Mouse (Mus musculus) adrenal gland, postnatal 36 days (tissue): Measurements from ENCODE around the gene Sdad1. TPM values are rescaled to one million over a fixed set of nuclear protein-coding genes. Genes with fewer than 3 reads are reported as not detected.

ENCODE experiments used
- DNase-seq, 2 experiments: peaks; one replicate each; pipeline ENCODE4 v3.0.0; 2021; ENCODE audit warnings: mixed read lengths in 1 of 2
- total RNA-seq, 2 experiments: library from RNA; stranded (reverse); gene quantifications; 2 replicates each; pipeline ENCODE4 v1.2.3; 2021

The Sdad1 gene
- total RNA-seq, 2 experiments from 2014 or later, result 30.6 to 33.8 TPM

- DNase-seq, result peak; percentile 85 to 90
Observed at GRCm38 (mm10) chr5:92312046-92312715, 1.9 kb upstream of the Sdad1 start.

GRCm38 (mm10) chr5:92304291-92304690, 6.0 kb downstream of the Sdad1 start:
- DNase-seq, result peak in 1 of 2 experiments; percentile 19

DNA sequence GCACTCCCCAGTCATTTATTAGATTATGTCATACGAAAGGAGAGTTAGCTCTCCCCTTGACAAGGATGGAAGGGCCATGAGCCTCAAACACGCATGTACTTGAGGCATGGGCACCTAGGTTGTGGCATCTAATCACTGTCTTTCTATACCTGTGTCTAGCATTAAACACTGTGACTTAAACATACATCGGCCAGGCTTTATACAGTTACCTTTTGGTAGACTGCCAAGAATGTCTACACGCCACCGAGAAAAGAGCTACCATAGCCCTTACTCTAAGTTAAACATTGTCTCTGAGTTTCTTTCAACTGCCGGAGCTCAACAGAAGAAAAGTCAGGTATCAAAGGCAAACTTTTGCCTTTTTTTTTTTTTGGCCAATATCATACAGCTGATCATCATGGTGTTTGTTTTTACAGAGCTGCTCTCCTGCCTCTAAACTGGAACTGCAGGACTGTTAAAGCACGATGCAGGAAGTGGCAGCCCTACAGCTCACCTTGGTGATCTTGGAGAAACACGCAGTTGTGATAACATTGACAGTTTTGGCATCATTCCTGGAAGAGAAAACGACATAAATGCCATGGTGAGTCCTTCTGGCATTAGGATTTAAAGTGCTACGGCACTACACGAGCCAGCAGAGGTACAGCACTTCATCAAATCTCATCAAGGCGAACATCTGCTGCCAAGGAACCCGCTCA, 8.0 kb downstream of the Sdad1 start:
- no peak for DNase-seq

- DNase-seq, result peak; percentile 16 to 34
Observed at GRCm38 (mm10) chr5:92294525-92294924, 15.8 kb downstream of the Sdad1 start.

GRCm38 (mm10) chr5:92291652-92292414, 18.4 kb downstream of the Sdad1 start:
- DNase-seq, result no peak

GRCm38 (mm10) chr5:92287840-92288239, 22.4 kb downstream of the Sdad1 start:
- no peak for DNase-seq

- no peak for DNase-seq
Observed at GRCm38 (mm10) chr5:92283107-92283506, 27.2 kb downstream of the Sdad1 start.

DNA sequence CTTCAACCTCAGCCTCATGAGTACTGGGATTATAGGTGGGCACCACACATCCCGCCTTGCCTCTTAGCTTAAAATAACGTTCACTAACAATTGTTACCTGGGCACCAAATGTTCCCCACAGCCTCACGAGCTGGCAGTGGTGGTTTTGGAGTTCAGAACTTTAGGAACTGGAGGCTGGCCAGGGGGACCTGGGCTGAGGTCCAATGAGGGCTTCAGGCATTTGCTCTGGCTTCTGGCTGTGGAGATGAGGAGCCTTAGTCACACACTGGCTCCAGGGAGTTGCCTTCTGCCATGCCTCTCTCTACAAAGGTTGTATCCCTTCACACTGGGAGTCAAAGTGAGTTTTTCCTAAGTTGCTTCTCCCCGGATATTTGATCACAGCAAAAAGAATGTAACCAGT, 27.7 kb downstream of the Sdad1 start:
- DNase-seq, result peak in 1 of 2 experiments; percentile 42

GRCm38 (mm10) chr5:92278942-92279537, 31.2 kb downstream of the Sdad1 start:
- DNase-seq, result no peak

DNA sequence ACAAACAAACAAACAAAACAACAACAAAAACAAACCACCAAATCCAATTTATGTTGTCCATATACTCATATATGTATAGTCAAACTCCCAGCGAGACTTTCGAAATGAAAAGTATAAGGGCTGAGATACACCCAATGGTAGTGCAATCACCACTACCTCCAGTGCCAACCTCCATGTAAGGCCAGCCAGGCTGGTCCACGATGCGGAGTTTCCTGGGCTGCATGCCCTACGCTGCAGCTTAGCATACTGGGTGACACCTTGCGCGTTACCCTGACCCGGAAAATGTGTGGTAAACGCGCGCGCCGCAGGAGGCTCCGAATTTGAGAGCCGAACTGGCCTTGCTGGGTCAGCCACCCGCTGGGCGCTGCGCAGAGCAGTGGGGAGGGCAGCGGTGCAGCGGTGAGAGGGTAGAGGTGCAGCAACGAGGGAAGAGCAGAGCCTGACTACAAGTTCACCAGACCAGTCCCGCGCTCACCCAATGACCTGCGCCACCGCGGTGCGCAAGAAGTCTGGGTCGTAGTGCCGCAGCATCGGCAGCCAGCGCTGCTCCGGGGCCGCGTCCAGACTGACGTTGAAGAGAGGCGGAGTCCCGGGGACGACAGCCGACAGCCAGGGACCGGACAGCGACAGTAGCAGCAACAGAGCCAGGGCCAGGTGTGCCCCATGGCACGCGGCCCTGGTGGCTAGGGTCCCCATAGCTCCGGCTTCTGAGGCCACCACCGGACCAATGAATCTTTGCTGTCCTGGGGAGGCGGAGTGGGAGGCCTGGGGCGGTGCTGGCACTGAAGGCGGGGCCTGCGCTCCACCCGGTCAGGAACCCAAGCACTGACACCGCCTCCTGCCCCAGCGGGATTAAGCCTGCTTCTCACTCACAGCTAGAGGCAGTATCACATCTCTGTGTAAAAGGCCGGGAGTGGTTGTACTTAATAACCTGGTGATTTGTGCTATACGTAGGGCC, 32.6 kb downstream of the Sdad1 start, which contains the start of gene Naaa:
Gene Naaa (minus strand): TSS at position 734 of the 958 bp plus-strand sequence.
- peak; percentile 93 for DNase-seq

GRCm38 (mm10) chr5:92270496-92270895, 39.8 kb downstream of the Sdad1 start:
- no peak for DNase-seq

GRCm38 (mm10) chr5:92263761-92264359, 46.4 kb downstream of the Sdad1 start:
- peak; percentile 60 to 70 for DNase-seq

DNA sequence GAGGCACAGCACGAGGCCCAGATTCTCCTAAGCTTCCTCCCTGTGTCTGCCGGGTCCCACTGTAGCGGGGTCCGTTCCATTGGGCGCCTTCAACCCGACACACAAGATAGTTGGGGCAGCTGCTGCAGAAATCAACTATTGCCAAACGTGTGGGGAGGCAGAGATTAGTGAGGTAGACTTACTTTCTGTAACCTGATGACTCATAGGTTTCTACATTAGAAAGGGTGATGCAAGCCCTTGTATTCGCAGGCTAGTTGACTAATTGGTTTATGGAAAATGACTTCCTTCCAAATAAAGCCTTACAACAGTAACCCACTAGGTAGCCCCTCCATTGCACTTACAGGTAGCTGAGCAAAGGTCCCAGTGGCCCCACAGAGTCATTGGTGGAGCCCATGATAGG, 47.6 kb downstream of the Sdad1 start:
- no peak for DNase-seq

DNA sequence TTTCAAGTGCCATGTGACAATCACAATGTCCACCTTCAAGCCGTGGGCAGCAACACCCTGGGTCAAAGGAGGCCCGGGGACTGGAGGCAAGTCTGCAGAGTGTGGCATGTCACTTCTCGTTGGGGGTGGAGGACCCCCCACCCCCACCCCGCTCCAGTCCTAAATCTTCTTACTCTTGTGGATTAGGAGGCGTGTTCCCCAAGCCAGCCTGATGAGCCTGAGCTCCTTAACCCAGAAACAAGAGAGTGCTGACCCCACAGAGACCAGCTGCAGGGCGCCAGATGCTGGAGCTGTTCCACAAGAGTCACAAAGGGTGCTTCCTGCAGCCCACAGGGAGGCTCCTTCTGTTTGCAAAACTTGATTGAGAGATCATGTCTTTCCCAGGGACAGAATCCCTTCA, 54.1 kb downstream of the Sdad1 start, which contains the start of gene Ppef2:
Gene Ppef2 (minus strand): TSS at position 61 of the 400 bp plus-strand sequence.
- no peak for DNase-seq

DNA sequence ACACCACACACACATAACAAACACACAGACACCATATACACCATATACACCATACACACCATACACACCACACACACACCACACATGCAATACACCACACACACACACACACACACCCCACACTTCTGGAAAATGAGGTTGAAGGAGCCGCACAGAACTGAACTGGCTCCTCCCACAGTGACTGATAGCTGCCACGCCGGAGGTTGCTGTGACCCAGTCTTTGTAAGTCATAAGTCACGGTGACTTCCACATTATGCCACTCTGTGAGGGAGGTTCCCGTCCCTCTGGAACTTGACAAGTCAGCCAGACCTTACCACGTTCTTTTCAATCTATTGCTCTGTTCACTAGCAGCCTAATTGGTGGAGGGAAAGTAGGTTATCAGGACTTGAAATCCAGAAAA, 55.8 kb downstream of the Sdad1 start:
- DNase-seq, result no peak

DNA sequence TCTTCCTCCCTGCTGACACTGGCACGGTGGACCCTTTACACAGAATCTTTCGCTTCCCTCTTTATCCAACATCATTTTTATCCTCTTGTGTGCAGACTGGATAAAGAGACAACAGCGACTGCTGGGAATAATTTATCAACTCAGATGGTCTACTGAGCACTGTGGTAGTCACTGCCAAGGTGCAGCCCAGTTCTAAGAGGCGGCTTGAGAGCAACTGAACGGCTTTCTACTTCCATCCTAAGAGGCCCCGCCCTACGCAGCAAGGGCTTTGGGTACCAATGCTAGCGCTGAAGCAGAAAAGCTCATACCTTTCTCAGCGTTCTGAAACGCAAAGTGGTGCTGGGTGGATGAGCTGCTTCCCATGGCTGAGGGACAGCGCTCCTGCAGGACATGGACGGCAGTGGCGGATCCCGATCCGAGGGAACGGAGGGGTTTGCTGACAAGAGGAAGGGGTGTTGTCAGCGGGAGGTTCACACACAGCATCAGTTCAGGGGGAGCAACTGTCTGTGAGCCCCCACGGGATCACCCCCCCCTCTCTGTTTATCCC, 57.4 kb downstream of the Sdad1 start:
- no peak for DNase-seq

DNA sequence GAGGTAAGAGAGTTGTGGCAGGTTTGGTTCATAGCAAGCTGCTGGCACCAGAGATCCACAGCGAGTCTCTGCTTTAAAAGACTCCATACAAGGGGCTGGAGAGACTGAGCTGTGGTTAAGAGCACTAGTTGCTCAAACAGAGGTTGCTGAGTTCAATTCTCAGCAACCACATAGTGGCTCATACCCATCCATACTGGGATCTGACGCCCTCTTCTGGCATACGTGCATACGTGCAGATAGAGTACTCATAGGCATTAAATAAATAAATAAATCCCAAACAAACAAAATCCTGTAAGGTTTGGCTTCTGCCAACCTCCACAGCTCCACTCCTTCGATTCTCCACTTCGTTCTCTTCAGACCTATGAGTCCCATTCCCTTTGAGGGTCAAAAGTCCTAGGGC, 58.2 kb downstream of the Sdad1 start:
- DNase-seq, result no peak

DNA sequence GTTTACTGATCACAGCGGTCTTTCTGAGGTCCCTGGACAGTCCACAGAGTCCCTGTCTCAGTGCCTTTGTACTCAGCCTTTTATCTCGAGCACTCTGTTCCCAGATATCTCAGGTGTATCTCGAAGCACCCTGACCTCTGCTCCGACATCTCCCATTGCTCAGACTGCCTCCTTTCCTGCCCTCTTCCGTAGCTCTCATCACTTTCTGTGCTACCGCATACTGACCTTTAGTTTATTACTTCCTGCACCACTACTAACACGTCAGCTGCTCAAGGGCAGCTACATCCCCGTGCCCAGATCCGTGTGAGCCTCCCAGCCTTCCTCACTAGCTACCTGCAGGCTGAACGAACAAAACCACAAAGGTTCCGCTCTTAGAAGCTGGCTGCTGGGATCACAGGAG, 61.7 kb downstream of the Sdad1 start:
- no peak for DNase-seq

DNA sequence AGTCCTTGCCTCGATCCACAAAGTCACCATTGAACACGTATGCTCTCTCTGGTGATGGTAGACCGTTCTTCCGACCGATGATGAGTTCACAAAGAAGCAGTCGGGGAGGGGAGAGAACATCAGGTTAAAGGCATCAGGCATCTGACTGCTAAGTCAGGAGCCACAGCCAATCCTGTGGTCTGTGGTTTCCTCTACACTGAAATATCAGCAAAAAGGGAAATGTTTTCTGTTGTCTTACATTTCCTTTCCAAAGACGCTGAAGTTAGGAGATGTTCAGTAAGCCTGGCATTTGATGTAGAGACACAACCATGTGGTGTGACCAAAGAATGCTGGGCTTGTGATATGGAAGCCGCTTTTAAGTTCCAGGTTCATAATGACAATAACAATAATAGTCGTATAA, 64.8 kb downstream of the Sdad1 start:
- DNase-seq, result no peak

- DNase-seq, result no peak
Observed at GRCm38 (mm10) chr5:92244900-92245299, 65.4 kb downstream of the Sdad1 start.

GRCm38 (mm10) chr5:92240769-92241168, 69.5 kb downstream of the Sdad1 start:
- no peak for DNase-seq
